Mouse (Mus musculus) forebrain, embryonic 11.5 days (tissue): ENCODE data around the gene Spem1. TPM values are rescaled to one million over a fixed set of nuclear protein-coding genes. Genes with fewer than 3 reads are reported as not detected.

Experiments
- ATAC-seq: fragments of 200-750 bp; cut with Nextera tagmentation; replicated peaks from 2 replicates; pipeline ENCODE4 v1.8.0; 2017; ENCODE audit warnings: moderate TSS enrichment; ENCODE audit not compliant: low FRiP score
- DNase-seq: peaks from one replicate; pipeline ENCODE4 v3.0.0-alpha.2; 2017; ENCODE audit warnings: low spot score
- H3K27ac ChIP-seq: fragments of 300-500 bp; sonication (generic); 2 replicates; pipeline ENCODE4 v1.5.1; 2014; ENCODE audit warnings: low read depth, low read length
- H3K27me3 ChIP-seq: fragments of 300-500 bp; sonication (generic); 2 replicates; pipeline ENCODE4 v1.6.1; 2014; ENCODE audit warnings: mild to moderate bottlenecking, low read length, mixed read lengths; ENCODE audit not compliant: control insufficient read depth, insufficient read depth
- H3K36me3 ChIP-seq: fragments of 300-500 bp; sonication (generic); 2 replicates; pipeline ENCODE4 v1.6.1; 2014; ENCODE audit warnings: mild to moderate bottlenecking, low read length, moderate library complexity, mixed read lengths; ENCODE audit not compliant: control insufficient read depth, insufficient read depth
- H3K4me1 ChIP-seq: fragments of 300-500 bp; sonication (generic); replicated peaks from 2 replicates; pipeline ENCODE4 v1.6.1; 2014; ENCODE audit warnings: low read length, mixed read lengths; ENCODE audit not compliant: control insufficient read depth, insufficient read depth
- H3K4me2 ChIP-seq: fragments of 300-500 bp; sonication (generic); 2 replicates; pipeline ENCODE4 v1.6.1; 2014; ENCODE audit warnings: low read depth, mild to moderate bottlenecking, low read length, moderate library complexity, mixed read lengths; ENCODE audit not compliant: severe bottlenecking
- H3K4me3 ChIP-seq: fragments of 300-500 bp; sonication (generic); 2 replicates; pipeline ENCODE4 v1.5.1; 2014; ENCODE audit warnings: low read depth, low read length
- H3K9ac ChIP-seq: fragments of 300-500 bp; sonication (generic); 2 replicates; pipeline ENCODE4 v1.6.1; 2014; ENCODE audit warnings: low read length
- H3K9me3 ChIP-seq: fragments of 300-500 bp; sonication (generic); 2 replicates; pipeline ENCODE4 v1.6.1; 2016; ENCODE audit warnings: low read length, mixed read lengths; ENCODE audit not compliant: control insufficient read depth
- WGBS: fragments of 180-500 bp; shearing (Covaris S2); extraction: QIAGEN DNeasy Blood & Tissue Kit; methylation state at CpG from one replicate; pipeline ENCODE4 v1.1.7; 2014; 5-methylcytosine and 5-hydroxymethylcytosine counted together
- polyA plus RNA-seq: library from polyadenylated mRNA; unstranded; fragments of >200 nt; fragmentation: Nextera tagmentation; extraction: Ambion mirVana; gene quantifications from 2 replicates; pipeline ENCODE4 v1.2.1, GENCODE M21; 2014

Spem1 gene
- polyA plus RNA-seq, 1 experiment from 2014 or later = not detected

DNA sequence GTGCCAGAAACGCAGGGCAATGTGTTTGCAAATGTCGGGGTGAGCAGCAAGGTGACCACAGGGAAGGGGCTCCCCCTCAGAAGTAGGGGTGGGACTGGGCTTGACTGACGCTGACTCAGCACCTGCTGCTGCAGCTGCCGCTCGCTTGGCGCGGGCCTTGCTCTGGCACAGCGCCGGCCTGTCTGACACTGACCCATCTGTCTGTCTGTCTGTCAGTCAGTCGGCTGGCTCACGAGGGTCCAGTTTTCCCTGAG, 21.9 kb downstream of the Spem1 start:
- under 1% methylated on average over 11 of the region's 11 CpGs for WGBS
- H3K4me1 ChIP-seq = peaks cover 47% of the 10 kb centered on the region
- H3K4me3 ChIP-seq = peak overlapping the region; percentile 49
- H3K27ac ChIP-seq = peak overlapping the region; percentile 67; the same call in 1 of the 2 replicates
- ATAC-seq (peak; percentile 13; the same call in 1 of the 2 replicates), DNase-seq (no peak)
- H3K9me3 ChIP-seq = no peaks in the 10 kb centered on the region
- H3K36me3 ChIP-seq = no peaks in the 10 kb centered on the region
- H3K4me2 ChIP-seq = peak overlapping the region; percentile 87
- peak overlapping the region; percentile 73 for H3K9ac ChIP-seq
- H3K27me3 ChIP-seq = peaks cover 40% of the 10 kb centered on the region

DNA sequence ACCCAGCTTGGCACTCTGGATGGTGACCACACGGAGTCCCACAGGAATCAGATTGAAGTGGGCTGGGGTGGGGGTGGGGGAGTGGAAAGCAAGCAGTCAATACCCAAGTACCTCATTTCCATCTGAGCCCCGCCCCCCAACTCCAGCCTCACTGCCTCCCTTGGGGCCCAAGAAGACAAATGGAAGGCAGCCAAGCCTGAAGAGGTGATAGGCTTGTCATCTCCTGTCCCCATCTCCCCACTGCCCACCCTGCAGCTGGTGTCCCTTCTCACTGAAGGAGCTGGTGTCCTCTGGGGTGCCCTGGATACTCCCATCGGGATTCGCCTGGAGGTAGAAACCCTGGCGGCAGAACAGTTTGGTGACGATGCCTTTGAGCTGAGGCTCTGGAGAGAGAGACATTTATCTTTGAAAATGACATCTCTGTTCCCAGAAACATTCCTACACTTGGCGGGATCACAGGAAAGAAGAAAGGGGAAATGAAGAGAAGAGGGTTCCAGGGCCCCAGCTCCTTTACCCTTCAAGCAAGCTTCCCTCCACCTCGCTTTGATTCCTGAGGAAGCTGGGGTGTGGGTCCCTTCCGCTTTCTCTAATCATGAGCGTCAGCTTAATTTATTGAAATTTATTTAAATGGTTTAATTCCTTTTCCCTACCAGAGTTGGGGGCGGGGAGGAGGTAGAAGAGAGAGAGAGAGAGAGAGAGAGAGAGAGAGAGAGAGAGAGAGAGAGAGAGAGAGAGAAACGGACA, 22.4 kb downstream of the Spem1 start:
- DNase-seq = no peak

DNA sequence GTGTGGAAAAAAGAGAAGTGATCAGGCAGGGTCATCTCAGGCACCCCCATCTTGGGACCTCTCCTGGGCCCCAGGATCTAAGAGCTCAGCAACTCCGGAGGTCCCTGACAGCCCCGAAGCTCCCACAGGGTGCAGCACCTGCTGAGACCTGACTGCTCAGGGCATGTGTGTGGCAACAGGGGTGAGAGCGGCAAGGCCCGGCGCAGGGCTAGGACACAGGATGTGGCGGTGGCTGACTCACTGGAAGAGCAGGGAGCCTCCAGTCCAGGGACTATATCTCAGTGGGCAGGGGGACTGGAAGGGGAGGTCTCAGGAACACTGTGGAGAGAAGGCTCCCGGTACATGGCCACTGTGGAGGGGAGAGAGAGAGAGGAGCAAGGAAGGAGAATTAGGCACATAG, 24.1 kb downstream of the Spem1 start:
- ATAC-seq (no peak), DNase-seq (no peak)
- Histone ChIP-seq H3K4me3 (no peak overlapping the region), H3K9ac (no peak overlapping the region), H3K36me3 (no peaks in the 10 kb centered on the region), H3K4me1 (peaks cover 29% of the 10 kb centered on the region), H3K27ac (no peak overlapping the region), H3K27me3 (peaks cover 20% of the 10 kb centered on the region), H3K9me3 (no peaks in the 10 kb centered on the region), H3K4me2 (no peak overlapping the region)
- WGBS = 79% methylated on average over 7 of the region's 7 CpGs

More for the DNA sequence above, 22.4 kb downstream of the Spem1 start:
- Histone ChIP-seq H3K9me3 (no peaks in the 10 kb centered on the region), H3K9ac (peak overlapping the region; percentile 73), H3K27ac (peak overlapping the region; percentile 67; the same call in 1 of the 2 replicates), H3K36me3 (no peaks in the 10 kb centered on the region), H3K4me3 (peak overlapping the region; percentile 49), H3K4me2 (peak overlapping the region; percentile 87), H3K27me3 (peaks cover 35% of the 10 kb centered on the region), H3K4me1 (peaks cover 42% of the 10 kb centered on the region)
- ATAC-seq = no peak
- 29% methylated on average over 12 of the region's 12 CpGs for WGBS

DNA sequence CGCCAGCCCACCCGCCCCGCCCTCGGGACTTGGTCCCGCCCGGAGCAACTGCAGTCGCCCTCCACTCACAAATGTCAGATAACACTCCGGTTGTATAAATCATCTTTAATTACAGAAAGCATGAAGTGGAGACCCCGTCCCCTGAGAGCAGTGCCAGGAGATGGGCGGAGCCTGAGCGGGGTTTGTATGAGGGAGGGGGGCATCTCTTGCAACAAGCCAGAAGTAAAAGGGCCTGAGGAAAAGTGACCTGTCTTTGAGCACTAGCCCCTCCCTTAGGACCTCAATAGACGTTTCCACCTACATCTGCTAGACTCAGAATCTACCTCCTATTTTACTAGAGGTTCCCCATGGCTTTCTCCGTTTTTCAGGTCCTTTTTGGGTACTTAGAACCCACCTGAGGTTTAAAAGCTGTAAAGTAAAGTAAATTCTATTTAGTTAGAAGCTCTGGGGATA, 26.0 kb downstream of the Spem1 start:
- Histone ChIP-seq H3K9ac (no peak overlapping the region; the same call in 1 of the 2 replicates), H3K4me2 (peak overlapping the region; percentile 92), H3K27ac (no peak overlapping the region), H3K27me3 (peaks cover 6% of the 10 kb centered on the region), H3K4me1 (peaks cover 16% of the 10 kb centered on the region; the same call in 1 of the 2 replicates), H3K36me3 (no peaks in the 10 kb centered on the region), H3K9me3 (no peaks in the 10 kb centered on the region), H3K4me3 (peak overlapping the region; percentile 42)
- 2% methylated on average over 13 of the region's 13 CpGs for WGBS
- ATAC-seq = no peak
- no peak for DNase-seq

DNA sequence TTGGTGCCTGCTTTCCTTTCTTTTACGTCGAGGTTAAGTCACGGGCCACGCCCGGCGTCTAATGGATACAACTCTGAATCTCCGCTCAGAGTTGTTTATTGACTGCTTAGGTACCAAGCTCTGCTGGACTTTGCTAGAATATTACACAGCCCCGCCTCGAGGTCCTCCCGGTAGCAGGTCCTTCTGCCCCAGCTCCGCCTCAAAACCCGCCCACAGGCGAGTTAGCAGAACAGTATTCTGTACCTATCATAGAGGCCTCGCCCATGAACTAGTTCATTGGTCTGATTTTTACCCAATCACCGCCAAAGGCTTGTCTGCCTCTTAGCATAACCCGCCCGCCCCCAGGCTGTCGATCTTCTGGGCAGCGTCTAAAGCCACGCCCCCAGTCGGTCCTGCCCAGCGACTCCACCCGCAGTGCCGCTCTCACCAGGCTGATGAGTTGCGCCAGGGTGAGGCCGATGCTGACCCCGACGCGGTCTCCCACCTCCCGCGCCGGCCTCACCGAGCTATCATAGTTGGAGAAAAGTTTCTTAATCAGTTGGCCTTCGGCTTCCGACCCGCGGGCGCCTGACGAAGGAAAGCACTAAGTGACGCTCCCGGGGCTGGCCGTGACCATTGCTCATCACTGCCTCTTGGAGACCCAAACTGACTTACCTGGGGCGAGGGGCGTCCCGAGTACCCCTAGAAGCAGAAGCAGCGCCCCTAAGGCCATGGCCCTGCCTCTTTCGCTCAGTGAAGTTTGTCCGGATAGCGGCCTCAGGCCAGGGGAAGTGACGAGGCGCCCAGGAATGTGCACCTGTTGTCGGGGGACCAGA, 26.6 kb downstream of the Spem1 start, which contains the start of gene Chrnb1:
Gene Chrnb1 (minus strand): TSS at position 776 of the 815 bp plus-strand sequence.
- no peak within 1 kb of the TSS for H3K27ac ChIP-seq
- DNase-seq (peak; percentile 94), ATAC-seq (peak; percentile 97)
- 2% methylated on average over 52 of the region's 52 CpGs for WGBS
- peak within 1 kb of the TSS; percentile 92 for H3K4me2 ChIP-seq
- no peaks in the 10 kb centered on the region for H3K36me3 ChIP-seq
- H3K9me3 ChIP-seq = no peaks in the 10 kb centered on the region
- peaks cover 6% of the 10 kb centered on the region for H3K27me3 ChIP-seq
- peak within 1 kb of the TSS; percentile 42 for H3K4me3 ChIP-seq
- H3K4me1 ChIP-seq = peaks cover 15% of the 10 kb centered on the region; the same call in 1 of the 2 replicates
- peak within 1 kb of the TSS; percentile 48 for H3K9ac ChIP-seq

DNA sequence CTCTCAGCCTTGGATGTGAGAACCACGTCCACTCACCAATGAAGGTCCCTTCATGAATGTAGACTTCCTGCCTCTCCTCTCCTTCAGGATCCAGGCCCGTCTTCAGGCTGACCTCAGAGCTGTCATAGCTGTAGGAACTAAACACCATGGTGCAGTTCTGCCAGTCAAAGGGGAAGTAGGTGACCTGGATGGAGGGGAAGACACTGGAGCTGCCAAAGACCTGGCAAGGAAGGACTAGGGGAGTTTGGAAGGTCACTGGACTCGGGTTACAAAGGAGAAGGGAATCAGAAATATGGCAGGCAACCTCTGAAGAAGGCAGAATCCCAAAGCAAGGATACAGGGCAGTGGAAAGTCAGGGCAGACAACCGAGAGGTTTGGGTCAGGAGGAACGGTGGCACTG, 28.6 kb downstream of the Spem1 start:
- no peaks in the 10 kb centered on the region for H3K9me3 ChIP-seq
- no peak for ATAC-seq
- peaks cover 6% of the 10 kb centered on the region for H3K27me3 ChIP-seq
- peaks cover 7% of the 10 kb centered on the region; the same call in 1 of the 2 replicates for H3K4me1 ChIP-seq
- no peaks in the 10 kb centered on the region for H3K36me3 ChIP-seq
- H3K4me3 ChIP-seq = no peak overlapping the region
- H3K4me2 ChIP-seq = no peak overlapping the region
- no peak for DNase-seq
- H3K27ac ChIP-seq = no peak overlapping the region
- WGBS = 64% methylated on average over 5 of the region's 5 CpGs
- no peak overlapping the region for H3K9ac ChIP-seq

DNA sequence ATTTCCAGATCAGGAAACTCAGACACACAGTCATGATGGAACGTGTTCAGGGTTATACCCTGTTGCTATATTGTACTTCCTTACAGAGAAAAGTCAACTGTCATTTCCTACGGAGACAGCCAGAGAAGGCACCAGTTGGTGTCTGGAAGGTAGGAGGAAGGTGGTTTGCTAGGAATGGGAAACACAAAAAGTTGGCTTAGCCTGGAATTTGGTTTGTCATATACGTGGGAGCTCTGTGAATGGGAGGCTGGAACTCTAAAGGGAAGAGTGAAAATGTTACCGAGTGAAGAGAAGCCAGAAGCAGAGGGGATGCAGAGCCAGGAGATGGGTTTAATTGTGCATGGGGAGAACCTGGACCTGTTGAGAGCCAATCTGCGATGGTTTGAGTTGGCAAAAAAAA, 30.6 kb downstream of the Spem1 start:
- no peak for ATAC-seq
- H3K4me1 ChIP-seq = peaks cover 7% of the 10 kb centered on the region; the same call in 1 of the 2 replicates
- no peaks in the 10 kb centered on the region for H3K9me3 ChIP-seq
- no peak for DNase-seq
- H3K9ac ChIP-seq = no peak overlapping the region
- no peak overlapping the region for H3K4me3 ChIP-seq
- H3K36me3 ChIP-seq = no peaks in the 10 kb centered on the region
- 74% methylated on average over 5 of the region's 5 CpGs for WGBS
- peaks cover 2% of the 10 kb centered on the region for H3K27me3 ChIP-seq
- H3K27ac ChIP-seq = no peak overlapping the region
- no peak overlapping the region for H3K4me2 ChIP-seq

DNA sequence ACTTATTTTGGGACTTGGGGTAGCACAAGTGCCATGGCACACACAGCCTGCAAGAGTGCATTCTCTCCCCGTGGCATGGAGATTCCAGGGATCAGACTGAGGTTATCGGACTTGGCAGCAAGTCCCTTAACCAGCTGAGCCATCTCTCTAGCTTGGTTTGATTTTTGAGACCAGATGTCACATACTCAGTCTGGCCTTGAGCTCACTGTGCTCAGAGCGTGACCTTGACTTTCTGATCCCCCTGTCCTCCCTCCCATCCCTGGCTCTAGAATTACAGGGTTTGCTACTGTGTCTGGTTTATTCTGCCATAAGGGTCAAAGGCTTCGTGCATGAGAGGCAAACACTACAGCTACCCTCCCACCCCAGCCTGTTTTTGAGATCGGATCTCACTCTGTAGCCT, 32.5 kb downstream of the Spem1 start:
- Histone ChIP-seq H3K4me2 (no peak overlapping the region), H3K4me3 (no peak overlapping the region), H3K4me1 (no peaks in the 10 kb centered on the region), H3K9ac (no peak overlapping the region), H3K36me3 (no peaks in the 10 kb centered on the region), H3K9me3 (no peaks in the 10 kb centered on the region), H3K27me3 (no peaks in the 10 kb centered on the region), H3K27ac (no peak overlapping the region)
- no peak for DNase-seq
- ATAC-seq = no peak
- WGBS = 72% methylated on average over 5 of the region's 5 CpGs
